Mouse (Mus musculus) myocyte (in vitro differentiated cells): ENCODE measurements around the gene Pank3. TPM values are rescaled to one million over a fixed set of nuclear protein-coding genes. Genes with fewer than 3 reads are reported as not detected.
A peak's percentile ranks its signal among the peaks of the same experiment; 100 is the strongest.

Experiments used
- H3K27me3 ChIP-seq: one replicate; pipeline ENCODE4 v1.6.1; 2011; ENCODE audit not compliant: control insufficient read depth, insufficient read depth, insufficient read length
- H3K36me3 ChIP-seq: one replicate; pipeline ENCODE4 v1.6.1; 2011; ENCODE audit not compliant: control insufficient read depth, insufficient read depth
- H3K4me2 ChIP-seq: one replicate; pipeline ENCODE4 v1.6.1; 2011; ENCODE audit warnings: low read depth, control low read depth
- H3K4me3 ChIP-seq: one replicate; pipeline ENCODE4 v1.5.1; 2011; ENCODE audit warnings: mild to moderate bottlenecking, control low read depth, moderate library complexity
- H3K79me2 ChIP-seq: one replicate; pipeline ENCODE4 v1.6.1; 2011; ENCODE audit not compliant: control insufficient read depth, insufficient read depth
- H3ac ChIP-seq: one replicate; pipeline ENCODE4 v1.6.1; 2011; ENCODE audit not compliant: control insufficient read depth, insufficient read length
- CEBPB ChIP-seq: IDR thresholded peaks from 2 replicates; pipeline ENCODE4 v1.6.1; 2011; ENCODE audit warnings: mild to moderate bottlenecking, moderate library complexity; ENCODE audit not compliant: poor library complexity, insufficient read depth, severe bottlenecking
- E2F4 ChIP-seq: IDR thresholded peaks from one replicate; pipeline ENCODE4 v1.6.1; 2011; ENCODE audit warnings: mild to moderate bottlenecking, control low read depth, moderate library complexity; ENCODE audit not compliant: insufficient read depth
- MAX ChIP-seq: IDR thresholded peaks from one replicate; pipeline ENCODE4 v1.6.1; 2011; ENCODE audit warnings: low read depth, mild to moderate bottlenecking, control low read depth
- MYOD1 ChIP-seq, 3 experiments: IDR thresholded peaks; one replicate each; pipeline ENCODE4 v1.6.1; 2011; ENCODE audit warnings: control low read depth in 2 of 3, low read depth in 2 of 3, mild to moderate bottlenecking in 2 of 3, moderate library complexity in 1 of 3; ENCODE audit not compliant: insufficient read length in 2 of 3, control insufficient read depth in 1 of 3
- MYOG ChIP-seq, 3 experiments: IDR thresholded peaks; one replicate each; pipeline ENCODE4 v1.6.1; 2011; ENCODE audit warnings: control low read depth in 2 of 3, low read depth in 2 of 3, mild to moderate bottlenecking in 2 of 3; ENCODE audit not compliant: insufficient read length in 2 of 3, control insufficient read depth in 1 of 3, insufficient read depth in 1 of 3
- POLR2A ChIP-seq: IDR thresholded peaks from one replicate; pipeline ENCODE4 v1.6.1; 2011; ENCODE audit warnings: low read depth, mild to moderate bottlenecking, control low read depth, moderate library complexity; ENCODE audit not compliant: insufficient read length
- POLR2AphosphoS2 ChIP-seq: IDR thresholded peaks from one replicate; pipeline ENCODE4 v1.6.1; 2011; ENCODE audit warnings: low read depth, control low read depth; ENCODE audit not compliant: insufficient read length
- REST ChIP-seq: IDR thresholded peaks from one replicate; pipeline ENCODE4 v1.6.1; 2011; ENCODE audit warnings: mild to moderate bottlenecking, control low read depth, moderate library complexity; ENCODE audit not compliant: insufficient read depth, insufficient read length
- SRF ChIP-seq: IDR thresholded peaks from one replicate; pipeline ENCODE4 v1.6.1; 2011; ENCODE audit warnings: low read depth; ENCODE audit not compliant: control insufficient read depth, insufficient read length
- TCF12 ChIP-seq: IDR thresholded peaks from one replicate; pipeline ENCODE4 v1.6.1; 2011; ENCODE audit warnings: mild to moderate bottlenecking, control low read depth; ENCODE audit not compliant: poor library complexity, insufficient read depth, severe bottlenecking
- TCF3 ChIP-seq: IDR thresholded peaks from one replicate; pipeline ENCODE4 v1.6.1; 2011; ENCODE audit warnings: low read depth, control low read depth; ENCODE audit not compliant: insufficient read length
- USF1 ChIP-seq: IDR thresholded peaks from one replicate; pipeline ENCODE4 v1.6.1; 2011; ENCODE audit warnings: low read depth, mild to moderate bottlenecking, control low read depth, moderate library complexity
- polyA plus RNA-seq: library from polyadenylated mRNA; unstranded; fragments of >200 nt; fragmentation: generic; extraction: Trizol; gene quantifications from one replicate; pipeline ENCODE4 v1.2.1, GENCODE M21; 2012; ENCODE audit warnings: missing spikeins

Pank3 gene
- 8.6 TPM for polyA plus RNA-seq

DNA sequence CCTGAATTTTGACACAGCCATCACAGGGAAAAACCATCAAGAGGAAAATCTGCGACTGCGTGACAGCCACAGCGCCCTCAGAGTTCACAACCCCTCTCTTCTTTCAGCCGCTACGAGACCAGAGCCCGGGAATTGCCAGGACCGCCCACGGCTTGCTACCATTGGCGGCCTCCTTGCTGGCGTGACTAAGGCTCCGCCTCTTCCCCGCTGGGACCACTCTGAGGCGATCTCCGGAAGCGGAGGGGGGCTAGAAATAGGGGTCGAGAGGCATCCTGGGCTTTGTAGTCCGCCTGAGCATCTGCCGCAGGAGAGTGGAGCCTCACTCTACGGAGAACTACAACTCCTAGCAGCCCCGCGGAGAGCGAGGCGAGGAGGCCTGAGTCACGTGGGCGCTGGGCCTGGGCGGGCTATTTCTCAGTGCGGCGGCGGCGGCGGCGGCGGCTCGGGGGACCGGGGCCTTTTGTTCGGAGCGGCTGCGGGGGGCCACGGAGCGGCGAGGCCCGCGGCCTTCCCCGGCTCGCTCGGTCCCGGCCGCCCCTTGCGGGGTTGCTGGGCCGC is at the start of gene Pank3:
Gene Pank3, plus strand, starts transcription at position 297 of the 558 bp plus-strand sequence.
- Histone ChIP-seq H3K79me2 (peaks cover 45% of the 10 kb centered on the region), H3K4me3 (peak within 1 kb of the TSS; percentile 83), H3ac (peak within 1 kb of the TSS; percentile 59), H3K36me3 (peaks cover 5% of the 10 kb centered on the region), H3K27me3 (no peaks in the 10 kb centered on the region), H3K4me2 (peak within 1 kb of the TSS; percentile 75)
- TF ChIP-seq USF1 (peak; percentile 92), MAX (no peak), POLR2A (peak; percentile 57), MYOD1 (IDR thresholded peaks at IDR 0.05; ENCODE audit: control insufficient read depth in 1 of 3, insufficient read length in 2 of 3, low read depth in 2 of 3) (no peak), CEBPB (no peak), POLR2AphosphoS2 (no peak), TCF12 (no peak), REST (no peak), SRF (no peak), E2F4 (peak; percentile 8)

DNA sequence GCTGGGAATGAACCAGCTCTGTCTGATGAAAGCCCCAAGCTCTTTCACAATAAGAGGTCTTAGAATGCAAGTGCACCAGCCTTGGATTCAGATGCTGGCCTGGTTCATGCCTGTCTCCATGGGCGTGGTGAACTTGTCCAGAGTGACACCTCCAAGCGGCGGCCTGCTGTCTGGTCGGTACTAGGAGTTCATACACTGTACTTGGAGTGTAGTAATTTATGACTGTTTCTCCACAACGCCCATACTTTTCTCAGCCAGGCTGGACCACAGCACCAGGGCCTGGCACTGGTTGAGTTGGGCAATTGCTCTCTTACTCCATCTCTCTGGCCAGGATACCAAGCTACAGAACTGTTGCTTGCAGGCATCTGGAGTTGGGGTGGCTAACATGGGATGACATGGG is 45.4 kb upstream of the Pank3 start:
- no peak for TF ChIP-seq POLR2AphosphoS2
- no peak for TF ChIP-seq REST
- no peak for TF ChIP-seq MAX
- no peak for TF ChIP-seq TCF12
- no peak for TF ChIP-seq USF1
- TF ChIP-seq CEBPB: no peak
- TF ChIP-seq SRF: no peak
- no peak for TF ChIP-seq MYOD1 (IDR thresholded peaks at IDR 0.05; ENCODE audit: control insufficient read depth in 1 of 3, insufficient read length in 2 of 3, low read depth in 2 of 3)
- no peak for TF ChIP-seq MYOG (IDR thresholded peaks at IDR 0.05; ENCODE audit: control insufficient read depth in 1 of 3, insufficient read depth in 1 of 3, insufficient read length in 2 of 3, low read depth in 2 of 3)
- no peak for TF ChIP-seq POLR2A
- TF ChIP-seq TCF3: no peak
- no peak for TF ChIP-seq E2F4
- H3ac ChIP-seq: no peak overlapping the region
- no peak overlapping the region for H3K4me3 ChIP-seq
- no peaks in the 10 kb centered on the region for H3K36me3 ChIP-seq
- H3K4me2 ChIP-seq: no peak overlapping the region
- H3K27me3 ChIP-seq: no peaks in the 10 kb centered on the region
- no peaks in the 10 kb centered on the region for H3K79me2 ChIP-seq

DNA sequence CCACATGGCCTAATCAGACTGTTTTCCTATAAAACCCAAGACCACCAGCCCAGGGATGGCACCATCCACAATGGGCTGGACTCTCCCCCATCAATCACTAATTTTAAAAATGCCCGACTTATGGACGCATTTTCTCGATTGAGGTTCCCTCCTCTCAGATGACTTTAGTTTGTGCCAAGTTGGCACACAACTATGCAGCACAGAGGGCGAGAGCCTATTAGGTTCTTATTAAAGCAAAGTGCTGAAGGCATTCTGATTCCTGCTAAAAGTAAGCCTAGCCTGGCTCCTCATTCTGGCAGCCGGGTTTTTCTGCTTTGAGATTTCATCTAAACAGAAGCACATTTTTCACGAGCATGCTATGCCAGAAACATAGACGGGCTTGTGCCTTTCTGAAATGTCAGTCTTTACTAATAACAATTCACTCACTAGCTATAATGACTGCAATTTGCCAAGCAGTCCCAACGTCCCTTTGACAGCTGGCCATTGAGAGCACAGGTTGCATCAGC is 42.9 kb upstream of the Pank3 start:
- H3K79me2 ChIP-seq: no peaks in the 10 kb centered on the region
- no peaks in the 10 kb centered on the region for H3K27me3 ChIP-seq
- TF ChIP-seq SRF (no peak), TCF3 (no peak), TCF12 (no peak), MYOD1 (IDR thresholded peaks at IDR 0.05; ENCODE audit: control insufficient read depth in 1 of 3, insufficient read length in 2 of 3, low read depth in 2 of 3) (no peak), USF1 (no peak), CEBPB (no peak)
- no peak overlapping the region for H3K4me2 ChIP-seq
- no peak overlapping the region for H3K4me3 ChIP-seq
- no peaks in the 10 kb centered on the region for H3K36me3 ChIP-seq
- H3ac ChIP-seq: no peak overlapping the region

DNA sequence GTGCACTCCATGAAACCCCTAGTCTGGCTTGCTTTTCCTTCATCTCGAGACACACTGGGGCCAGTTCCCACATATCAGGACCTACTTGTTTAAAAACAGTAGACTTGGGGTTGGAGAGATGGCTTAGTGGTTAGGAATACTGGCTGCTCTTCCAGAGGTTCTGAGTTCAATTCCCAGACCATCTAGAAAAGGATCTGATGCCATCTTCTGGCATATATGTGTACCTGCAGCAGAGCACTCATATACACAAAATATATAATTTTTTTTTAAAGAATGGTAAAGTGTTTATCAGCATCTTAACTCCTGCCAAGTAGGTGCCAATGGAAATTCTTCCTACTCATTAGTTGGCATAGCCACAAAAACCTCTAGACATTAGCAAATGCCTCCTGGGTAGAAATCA is 41.1 kb upstream of the Pank3 start:
- TF ChIP-seq CEBPB (no peak), POLR2A (no peak), E2F4 (no peak), MYOG (IDR thresholded peaks at IDR 0.05; ENCODE audit: control insufficient read depth in 1 of 3, insufficient read depth in 1 of 3, insufficient read length in 2 of 3, low read depth in 2 of 3) (no peak), MYOD1 (IDR thresholded peaks at IDR 0.05; ENCODE audit: control insufficient read depth in 1 of 3, insufficient read length in 2 of 3, low read depth in 2 of 3) (no peak)
- no peak overlapping the region for H3K4me3 ChIP-seq
- no peak overlapping the region for H3K4me2 ChIP-seq
- H3K36me3 ChIP-seq: no peaks in the 10 kb centered on the region
- H3K79me2 ChIP-seq: no peaks in the 10 kb centered on the region
- H3ac ChIP-seq: no peak overlapping the region
- no peaks in the 10 kb centered on the region for H3K27me3 ChIP-seq

DNA sequence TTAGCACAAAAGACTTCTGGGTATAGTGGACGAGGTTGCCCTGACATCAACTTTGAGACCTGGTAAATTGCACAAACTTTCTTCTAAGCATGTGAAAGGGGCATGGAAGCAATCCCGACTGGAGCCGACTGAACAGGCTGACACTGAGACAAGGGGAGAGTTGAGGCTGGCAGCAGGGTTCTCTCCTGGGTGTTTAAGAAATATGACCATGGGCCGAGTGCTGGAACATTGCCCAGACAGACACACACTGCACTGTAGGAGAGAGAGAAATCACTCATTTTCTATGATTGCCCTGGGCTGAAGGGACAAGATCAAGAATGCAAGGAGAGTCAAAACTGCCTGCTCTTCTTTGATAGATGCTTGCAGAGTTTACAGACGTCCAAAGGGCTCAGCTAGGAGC is 40.1 kb upstream of the Pank3 start:
- no peak for TF ChIP-seq TCF12
- Histone ChIP-seq H3ac (no peak overlapping the region), H3K27me3 (peaks cover under 1% of the 10 kb centered on the region), H3K4me2 (no peak overlapping the region), H3K36me3 (no peaks in the 10 kb centered on the region), H3K79me2 (no peaks in the 10 kb centered on the region), H3K4me3 (no peak overlapping the region)

DNA sequence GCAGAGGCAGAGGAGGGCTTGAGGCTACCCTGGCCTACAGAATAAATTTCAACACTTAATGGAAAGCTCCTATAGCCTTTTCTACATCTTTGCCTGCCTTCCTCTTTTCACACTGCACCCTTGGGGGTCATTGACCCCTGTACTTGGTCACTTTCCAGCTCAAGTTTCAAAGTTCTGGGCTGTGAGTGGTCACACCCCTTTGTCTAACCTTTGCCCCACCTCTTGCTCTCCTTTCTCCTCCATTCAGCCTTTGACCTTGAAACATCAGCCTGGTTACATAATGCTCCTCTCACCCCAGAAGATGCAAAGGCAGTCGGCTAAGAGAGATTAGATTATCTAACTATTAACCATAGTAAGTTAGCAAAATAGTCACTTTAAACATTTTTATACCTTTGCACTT is 36.9 kb upstream of the Pank3 start:
- no peak overlapping the region for H3K4me2 ChIP-seq
- H3K4me3 ChIP-seq: no peak overlapping the region
- no peaks in the 10 kb centered on the region for H3K79me2 ChIP-seq
- no peak for TF ChIP-seq MYOD1 (IDR thresholded peaks at IDR 0.05; ENCODE audit: control insufficient read depth in 1 of 3, insufficient read length in 2 of 3, low read depth in 2 of 3)
- TF ChIP-seq POLR2AphosphoS2: no peak
- no peak for TF ChIP-seq TCF3
- H3ac ChIP-seq: no peak overlapping the region
- H3K36me3 ChIP-seq: no peaks in the 10 kb centered on the region
- peaks cover 3% of the 10 kb centered on the region for H3K27me3 ChIP-seq
